Mouse (Mus musculus): ENCODE measurements at regions not wholly inside any gene's neighbourhood (a gene's known extent, or its start where the extent isn't known, plus 50 kb on each side); places are given as distances from the start of the nearest gene placed in this dataset.
"Not testable (repeated sequence)": the region's sequence is repeated elsewhere in the genome, so short reads cannot be mapped to it uniquely, and the experiment has no call there.

- H3K9me3 ChIP-seq (ENCODE audit: control insufficient read depth); H3K36me3 ChIP-seq (ENCODE audit: control insufficient read depth, insufficient read depth); H3K9ac ChIP-seq (ENCODE audit: low read depth, low read length); H3K27ac ChIP-seq (ENCODE audit: low read depth, low read length); H3K27me3 ChIP-seq (replicated peaks; ENCODE audit: control insufficient read depth, insufficient read depth, low read length); H3K4me3 ChIP-seq (ENCODE audit: low read depth, low read length); H3K4me2 ChIP-seq (replicated peaks; ENCODE audit: low read depth); H3K4me1 ChIP-seq (replicated peaks; ENCODE audit: control insufficient read depth, insufficient read depth, low read length); ATAC-seq: not testable (repeated sequence)
- WGBS, result 62% methylated on average over 2 of the region's 2 CpGs
These were observed 58.7 kb upstream of the 2310057J18Rik start for GRCm38 (mm10) chr10:29044781-29045180.

DNA sequence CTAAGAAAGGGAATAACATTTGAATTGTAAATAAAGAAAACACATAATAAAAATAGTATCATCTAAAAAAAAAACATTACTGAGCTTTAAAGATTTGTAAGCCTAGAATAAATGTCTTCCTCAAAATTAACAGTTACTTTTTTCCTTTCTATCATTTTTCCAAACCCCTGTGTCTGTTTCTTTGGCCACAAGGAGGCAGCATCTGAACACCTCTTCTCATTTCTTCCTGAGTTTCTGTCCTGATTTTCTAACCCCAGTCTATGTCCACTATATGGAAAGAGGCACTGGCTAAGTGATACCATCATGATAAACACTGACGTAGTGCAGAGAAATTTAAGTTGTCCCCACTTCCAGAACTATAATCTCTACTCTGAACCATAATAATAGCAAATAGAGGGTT is 55.8 kb upstream of the Soga3 start:
- H3K36me3 ChIP-seq (ENCODE audit: control insufficient read depth, insufficient read depth), result no peaks in the 10 kb centered on the region
- 19% methylated on average over 1 of the region's 1 CpGs for WGBS
- H3K9me3 ChIP-seq (ENCODE audit: control insufficient read depth), result no peaks in the 10 kb centered on the region
- H3K4me1 ChIP-seq (replicated peaks; ENCODE audit: control insufficient read depth, insufficient read depth, low read length), result no peaks in the 10 kb centered on the region
- ATAC-seq, result no peak
- no peaks in the 10 kb centered on the region for H3K27me3 ChIP-seq (replicated peaks; ENCODE audit: control insufficient read depth, insufficient read depth, low read length)
- no peak overlapping the region for H3K27ac ChIP-seq (ENCODE audit: low read depth, low read length)
- H3K9ac ChIP-seq (ENCODE audit: low read depth, low read length), result no peak overlapping the region
- H3K4me2 ChIP-seq (replicated peaks; ENCODE audit: low read depth), result no peak overlapping the region
- H3K4me3 ChIP-seq (ENCODE audit: low read depth, low read length), result no peak overlapping the region
- peak; percentile 65 for TF ChIP-seq CTCF (IDR thresholded peaks at IDR 0.05; ENCODE audit: low read depth)
